17 mouse cellular contexts compared by ENCODE assay signal in the genomic region with DNA sequence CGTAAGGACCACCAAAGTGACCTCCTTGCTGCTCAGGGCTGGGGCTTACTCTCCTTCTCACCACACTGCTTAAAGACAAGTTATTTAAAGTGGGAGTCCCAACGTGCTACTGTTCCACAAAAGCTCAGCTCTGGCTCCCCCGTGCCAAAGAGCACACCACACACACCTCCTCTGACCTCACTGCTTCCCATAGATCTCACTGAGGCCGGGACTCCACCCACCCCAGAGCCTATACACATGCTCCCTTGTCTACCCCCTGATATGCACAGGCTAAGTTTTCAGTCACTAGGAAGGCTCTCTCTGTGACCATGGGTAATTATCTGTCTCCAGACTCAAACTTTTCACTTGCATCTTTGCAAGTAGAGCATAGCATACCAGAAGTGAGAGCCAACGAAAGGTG.
DNase-seq lines count a peak whose midpoint lies in the region; ATAC-seq and TF ChIP-seq lines count a peak whose summit lies in the region.
"Had no signal": no experiment of that assay in that cellular context is flagged by ENCODE, and none has a peak within 500 bp of the region (broad histone marks: within the 10 kb centered on the region; RNA-seq: fewer than 3 reads in every experiment).

No protein-coding gene starts in this region.

- H3K4me3 ChIP-seq in heart, embryonic 11.5 days (ENCODE audit: low read depth, low read length): no peak overlapping the region
- no peak overlapping the region for H3K4me3 ChIP-seq in liver, embryonic 12.5 days
- H3K4me3 ChIP-seq in liver, postnatal 0 days (ENCODE audit: low read depth, low read length): no peak overlapping the region
- H3K4me3 ChIP-seq in liver, embryonic 13.5 days (replicated peaks): no peak overlapping the region
- H3K4me3 ChIP-seq: embryonic facial prominence, embryonic 10.5 days; forebrain, embryonic 13.5 days; heart, embryonic 12.5 days; hindbrain, embryonic 13.5 days had no signal

- no peaks in the 10 kb centered on the region for H3K9me3 ChIP-seq in heart, embryonic 11.5 days (replicated peaks; ENCODE audit: control insufficient read depth, low read length)
- H3K9me3 ChIP-seq in liver, embryonic 12.5 days (replicated peaks): no peaks in the 10 kb centered on the region
- H3K9me3 ChIP-seq in liver, postnatal 0 days (ENCODE audit: low read length): no peaks in the 10 kb centered on the region
- H3K9me3 ChIP-seq in liver, embryonic 13.5 days (replicated peaks): no peaks in the 10 kb centered on the region
- H3K9me3 ChIP-seq: embryonic facial prominence, embryonic 10.5 days; forebrain, embryonic 13.5 days; heart, embryonic 12.5 days; hindbrain, embryonic 13.5 days had no signal

- no peaks in the 10 kb centered on the region for H3K36me3 ChIP-seq in heart, embryonic 11.5 days (ENCODE audit: control insufficient read depth, insufficient read depth, low read length)
- no peaks in the 10 kb centered on the region for H3K36me3 ChIP-seq in liver, embryonic 12.5 days
- no peaks in the 10 kb centered on the region for H3K36me3 ChIP-seq in liver, postnatal 0 days (replicated peaks; ENCODE audit: insufficient read depth, low read length)
- H3K36me3 ChIP-seq in liver, embryonic 13.5 days: no peaks in the 10 kb centered on the region
- H3K36me3 ChIP-seq: embryonic facial prominence, embryonic 10.5 days; heart, embryonic 12.5 days; hindbrain, embryonic 13.5 days had no signal

- DNase-seq in heart, postnatal 4 days: no peak
- no peak for DNase-seq in liver, postnatal 0 days
- DNase-seq in liver, embryonic 13.5 days: no peak
- no peak for DNase-seq in kidney, adult 11 months
- DNase-seq: adrenal gland, adult 2 months; adrenal gland, postnatal 25 days; cerebellum, adult 2 months; cerebellum, postnatal 10 days; forebrain, postnatal 0 days; gastrocnemius, postnatal 25 days; heart, postnatal 36 days had no signal

- no peak for TF ChIP-seq CTCF in liver, postnatal 0 days (IDR thresholded peaks at IDR 0.05; ENCODE audit: low read depth)

- H3K27me3 ChIP-seq in heart, embryonic 11.5 days (ENCODE audit: control insufficient read depth, insufficient read depth, low read length): no peaks in the 10 kb centered on the region
- 0 out of 2 replicates have a peak, but pooled peaks cover 3% of the 10 kb centered on the region for H3K27me3 ChIP-seq in liver, embryonic 12.5 days (replicated peaks)
- H3K27me3 ChIP-seq in liver, postnatal 0 days (ENCODE audit: insufficient read depth, low read length): no peaks in the 10 kb centered on the region
- H3K27me3 ChIP-seq in liver, embryonic 13.5 days: no peaks in the 10 kb centered on the region
- H3K27me3 ChIP-seq: forebrain, embryonic 13.5 days; heart, embryonic 12.5 days; hindbrain, embryonic 13.5 days had no signal

- no peak overlapping the region for H3K9ac ChIP-seq in heart, embryonic 11.5 days (ENCODE audit: low read depth, low read length)
- H3K9ac ChIP-seq in liver, embryonic 12.5 days: no peak overlapping the region
- no peak overlapping the region for H3K9ac ChIP-seq in liver, postnatal 0 days (replicated peaks)
- H3K9ac ChIP-seq in liver, embryonic 13.5 days: no peak overlapping the region
- H3K9ac ChIP-seq: forebrain, embryonic 13.5 days; forebrain, postnatal 0 days; heart, embryonic 12.5 days; hindbrain, embryonic 13.5 days had no signal

- no peak overlapping the region for H3K27ac ChIP-seq in heart, embryonic 11.5 days (ENCODE audit: low read depth, low read length)
- no peak overlapping the region for H3K27ac ChIP-seq in liver, embryonic 12.5 days
- H3K27ac ChIP-seq in liver, postnatal 0 days (ENCODE audit: low read depth): no peak overlapping the region
- H3K27ac ChIP-seq in liver, embryonic 13.5 days: no peak overlapping the region
- H3K27ac ChIP-seq: embryonic facial prominence, embryonic 10.5 days; forebrain, embryonic 13.5 days; hindbrain, embryonic 13.5 days had no signal

- WGBS in heart, embryonic 11.5 days (ENCODE audit: insufficient replicate concordance): 57% methylated on average over 5 of the region's 5 CpGs
- WGBS in liver, embryonic 12.5 days (ENCODE audit: insufficient replicate concordance): 49% methylated on average over 5 of the region's 5 CpGs
- 63% methylated on average over 5 of the region's 5 CpGs for WGBS in liver, postnatal 0 days (ENCODE audit: insufficient replicate concordance)
- WGBS in liver, embryonic 13.5 days (ENCODE audit: insufficient replicate concordance): 49% methylated on average over 5 of the region's 5 CpGs

- TF ChIP-seq EP300 in liver, postnatal 0 days (IDR thresholded peaks at IDR 0.05; ENCODE audit: low read depth): no peak

- no peak overlapping the region for H3K4me2 ChIP-seq in heart, embryonic 11.5 days
- no peak overlapping the region for H3K4me2 ChIP-seq in liver, embryonic 12.5 days
- no peak overlapping the region for H3K4me2 ChIP-seq in liver, postnatal 0 days (ENCODE audit: low read depth, low read length)
- H3K4me2 ChIP-seq in liver, embryonic 13.5 days: no peak overlapping the region
- H3K4me2 ChIP-seq: forebrain, embryonic 13.5 days; heart, embryonic 12.5 days; hindbrain, embryonic 13.5 days had no signal

- H3K4me1 ChIP-seq in heart, embryonic 11.5 days (ENCODE audit: control insufficient read depth, insufficient read depth, low read length): peaks cover 31% of the 10 kb centered on the region
- peaks cover 9% of the 10 kb centered on the region for H3K4me1 ChIP-seq in liver, embryonic 12.5 days
- H3K4me1 ChIP-seq in liver, postnatal 0 days (ENCODE audit: insufficient read depth): peaks cover 17% of the 10 kb centered on the region
- H3K4me1 ChIP-seq in liver, embryonic 13.5 days (replicated peaks): peaks cover 14% of the 10 kb centered on the region
- H3K4me1 ChIP-seq: forebrain, embryonic 13.5 days; hindbrain, embryonic 13.5 days had no signal

- ATAC-seq in heart, embryonic 11.5 days (replicated peaks; ENCODE audit: insufficient number of reproducible peaks, low FRiP score, low TSS enrichment): 0 out of 2 replicates have a peak, but pooled peaks have one; percentile 37
- 0 out of 2 replicates have a peak, but pooled peaks have one; percentile 37 for ATAC-seq in liver, embryonic 12.5 days
- no peak for ATAC-seq in liver, postnatal 0 days
- peak; percentile 53; the same call in 1 of the 2 replicates for ATAC-seq in liver, embryonic 13.5 days (ENCODE audit: low read depth)
- ATAC-seq: forebrain, embryonic 13.5 days; forebrain, postnatal 0 days had no signal
